Comparison of ENCODE assay signal across 8 mouse cellular contexts in genomic region chr11:69632284-69633089, GRCm38 (mm10). TPM values are rescaled to one million over a fixed set of nuclear protein-coding genes. Genes with fewer than 3 reads are reported as not detected.
DNase-seq lines count a peak whose midpoint lies in the region; ATAC-seq lines count a peak whose summit lies in the region.

Gene Fxr2 (plus strand): TSS chr11:69632990.

- DNase-seq in ES-CJ7 (ENCODE audit: low read depth, low spot score), result peak; percentile 100
- DNase-seq in cerebellum, adult 11 months, result peak; percentile 100
- DNase-seq in forebrain, embryonic 14.5 days (ENCODE audit: low spot score), result peak; percentile 100
- peak; percentile 100 for DNase-seq in heart, postnatal 14 days
- DNase-seq in layer of hippocampus, adult 11-12 months (ENCODE audit: low spot score), result peak; percentile 100
- peak; percentile 100 for DNase-seq in lung, adult 18-20 months
- DNase-seq in testis, postnatal 14 days (ENCODE audit: low spot score), result peak; percentile 99

- H3K27me3 ChIP-seq in forebrain, embryonic 14.5 days (replicated peaks; ENCODE audit: control insufficient read depth, insufficient read depth, low read length), result no peaks in the 10 kb centered on the region
- no peaks in the 10 kb centered on the region for H3K27me3 ChIP-seq in neural tube, embryonic 15.5 days (replicated peaks)

- no peaks in the 10 kb centered on the region for H3K9me3 ChIP-seq in forebrain, embryonic 14.5 days (replicated peaks; ENCODE audit: control insufficient read depth, low read length)
- no peaks in the 10 kb centered on the region for H3K9me3 ChIP-seq in neural tube, embryonic 15.5 days (replicated peaks)

- peak within 1 kb of the TSS; percentile 94 for H3K4me3 ChIP-seq in forebrain, embryonic 14.5 days (ENCODE audit: low read depth, low read length)
- peak within 1 kb of the TSS; percentile 88 for H3K4me3 ChIP-seq in neural tube, embryonic 15.5 days (replicated peaks)

- H3K27ac ChIP-seq in forebrain, embryonic 14.5 days (ENCODE audit: low read depth, low read length), result peak within 1 kb of the TSS; percentile 94
- peak within 1 kb of the TSS; percentile 96 for H3K27ac ChIP-seq in neural tube, embryonic 15.5 days (replicated peaks)

- ATAC-seq in forebrain, embryonic 14.5 days, result peak; percentile 98
- ATAC-seq in neural tube, embryonic 15.5 days (ENCODE audit: low FRiP score), result peak; percentile 99

- intact Hi-C loops in heart, postnatal 14 days (cut with DNase I), result no loop called here

- peaks cover 4% of the 10 kb centered on the region; the same call in 1 of the 2 replicates for H3K36me3 ChIP-seq in forebrain, embryonic 14.5 days (ENCODE audit: control insufficient read depth, insufficient read depth, low read length)
- no peaks in the 10 kb centered on the region for H3K36me3 ChIP-seq in neural tube, embryonic 15.5 days

- peaks cover 17% of the 10 kb centered on the region for H3K4me1 ChIP-seq in forebrain, embryonic 14.5 days (ENCODE audit: control insufficient read depth, insufficient read depth, low read length)
- peaks cover 34% of the 10 kb centered on the region for H3K4me1 ChIP-seq in neural tube, embryonic 15.5 days

- H3K4me2 ChIP-seq in forebrain, embryonic 14.5 days (ENCODE audit: low read length), result peak within 1 kb of the TSS; percentile 77
- H3K4me2 ChIP-seq in neural tube, embryonic 15.5 days, result peak within 1 kb of the TSS; percentile 76

- WGBS in forebrain, embryonic 14.5 days, result under 1% methylated on average over 54 of the region's 56 CpGs
- 0% methylated on average over 28 of the region's 56 CpGs for WGBS in neural tube, embryonic 15.5 days

- peak within 1 kb of the TSS; percentile 93 for H3K9ac ChIP-seq in forebrain, embryonic 14.5 days (ENCODE audit: low read length)
- peak within 1 kb of the TSS; percentile 97 for H3K9ac ChIP-seq in neural tube, embryonic 15.5 days (replicated peaks)

RNA-seq across cellular contexts. Expression of gene Fxr2, which starts in this region (rescaled TPM):
- 34.2 and 35.0 TPM in 2 replicates for polyA plus RNA-seq in forebrain, embryonic 14.5 days (2014; fragmentation: Nextera tagmentation; extraction: Ambion mirVana)
- total RNA-seq in heart, postnatal 14 days (2021), result 10 to 100 TPM; 69.2 to 71.6 TPM
- 32.5 and 38.7 TPM in 2 replicates for polyA plus RNA-seq in neural tube, embryonic 15.5 days (2015; fragmentation: Nextera tagmentation; extraction: Ambion mirVana)

Comparison
In these comparisons a context has a peak if more than half of its experiments do, and no peak if none do; other contexts are left out.
1. Peak in every context shown above with its lines: DNase-seq, ATAC-seq, H3K4me3 ChIP-seq and H3K27ac ChIP-seq.